Mouse (Mus musculus): Measurements from ENCODE around the gene Amy1. TPM values are rescaled to one million over a fixed set of nuclear protein-coding genes. Genes with fewer than 3 reads are reported as not detected.

The Amy1 gene
- total RNA-seq, 1 experiment: 0.49 TPM

DNA sequence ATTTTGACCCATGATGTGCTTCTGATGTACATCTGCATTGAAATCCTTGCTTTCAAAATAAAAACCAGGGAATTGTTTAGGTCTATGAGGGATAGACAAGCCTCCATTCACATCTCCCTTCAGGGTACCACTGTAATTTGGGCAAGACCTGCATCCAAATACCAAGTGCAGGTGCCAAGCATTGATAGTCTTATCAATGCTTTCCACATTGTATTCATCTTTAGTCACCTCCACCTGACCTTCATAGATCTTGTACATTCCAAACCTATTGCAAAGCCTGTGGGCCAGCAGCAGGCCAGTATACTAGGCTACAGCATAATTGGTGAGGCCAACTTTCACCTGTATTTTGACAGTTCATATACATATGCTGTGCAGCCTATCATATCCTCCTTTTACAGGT is 25.1 kb upstream of the Amy1 start:
- TF ChIP-seq ZC3H11A (IDR thresholded peaks at IDR 0.05; ENCODE audit: borderline replicate concordance, low read depth, low read length) (no peak), HCFC1 (IDR thresholded peaks at IDR 0.05; ENCODE audit: borderline replicate concordance, insufficient read depth, low read length) (no peak), MAFK (IDR thresholded peaks at IDR 0.05; ENCODE audit: insufficient read depth, low read depth, low read length) (no peak), ZNF384 (IDR thresholded peaks at IDR 0.05; ENCODE audit: low read depth, low read length) (no peak), CHD2 (IDR thresholded peaks at IDR 0.05; ENCODE audit: low read depth, low read length) (no peak)
- in situ Hi-C loops (cut with MboI; ENCODE audit: low sequenced_read_pairs in 2 of 2, unreplicated experiment in 2 of 2): no loop called here
- no peak for DNase-seq (ENCODE audit: low read depth, low spot score)
- H3K9me3 ChIP-seq (ENCODE audit: control insufficient read depth, insufficient read depth, low read depth, low read length): no peaks in the 10 kb centered on the region
- no peaks in the 10 kb centered on the region; the same call in 1 of the 2 replicates for H3K36me3 ChIP-seq (ENCODE audit: control insufficient read depth, insufficient read depth, low read length, poor library complexity, severe bottlenecking)
- H3K4me3 ChIP-seq (ENCODE audit: insufficient read depth in 1 of 2, low read depth in 1 of 2, low read length in 2 of 2, poor library complexity in 1 of 2, severe bottlenecking in 1 of 2): no peak overlapping the region
- no peak overlapping the region for H3K27ac ChIP-seq (ENCODE audit: insufficient read depth, low read depth, low read length, poor library complexity, severe bottlenecking)
- peaks cover 0 to 2% of the 10 kb centered on the region in 2 experiments; a peak in 1 of 4 replicates for H3K4me1 ChIP-seq (ENCODE audit: control insufficient read depth in 2 of 2, insufficient read depth in 2 of 2, low read length in 2 of 2, poor library complexity in 1 of 2)
- H3K9ac ChIP-seq (ENCODE audit: insufficient read depth, low read depth, low read length, poor library complexity, severe bottlenecking): no peak overlapping the region

DNA sequence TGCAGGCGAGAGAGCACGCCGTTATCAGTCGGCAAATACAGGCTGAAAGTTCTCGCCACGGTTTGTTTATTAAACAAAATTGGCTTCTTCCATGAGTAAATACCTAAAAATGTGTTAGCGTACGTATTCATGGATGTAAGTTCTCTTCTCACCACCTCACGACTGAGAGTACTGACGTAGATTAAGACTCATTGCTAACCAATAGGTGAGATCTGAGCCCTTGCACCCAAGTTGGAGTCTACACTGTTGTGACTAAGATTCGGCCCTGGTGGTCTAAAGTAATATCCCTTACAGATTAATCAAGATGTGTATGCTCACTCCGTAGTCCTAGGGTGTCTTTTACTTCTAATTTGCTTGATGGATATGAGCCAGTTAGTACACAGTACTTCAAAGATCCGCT is 24.1 kb upstream of the Amy1 start:
- peaks cover 0 to 2% of the 10 kb centered on the region in 2 experiments; a peak in 1 of 4 replicates for H3K4me1 ChIP-seq (ENCODE audit: control insufficient read depth in 2 of 2, insufficient read depth in 2 of 2, low read length in 2 of 2, poor library complexity in 1 of 2)
- no peak for DNase-seq (ENCODE audit: low read depth, low spot score)
- no peak for TF ChIP-seq ZC3H11A (IDR thresholded peaks at IDR 0.05; ENCODE audit: borderline replicate concordance, low read depth, low read length)
- TF ChIP-seq ZNF384 (IDR thresholded peaks at IDR 0.05; ENCODE audit: low read depth, low read length): no peak
- no peak for TF ChIP-seq CHD2 (IDR thresholded peaks at IDR 0.05; ENCODE audit: low read depth, low read length)
- no peak for TF ChIP-seq MAFK (IDR thresholded peaks at IDR 0.05; ENCODE audit: insufficient read depth, low read depth, low read length)
- no peak for TF ChIP-seq HCFC1 (IDR thresholded peaks at IDR 0.05; ENCODE audit: borderline replicate concordance, insufficient read depth, low read length)
- no peaks in the 10 kb centered on the region for H3K9me3 ChIP-seq (ENCODE audit: control insufficient read depth, insufficient read depth, low read depth, low read length)
- peak overlapping the region; percentile 93 for H3K9ac ChIP-seq (ENCODE audit: insufficient read depth, low read depth, low read length, poor library complexity, severe bottlenecking)
- in situ Hi-C loops (cut with MboI; ENCODE audit: low sequenced_read_pairs in 2 of 2, unreplicated experiment in 2 of 2): no loop called here
- peak overlapping the region; percentile 88 to 99 for H3K4me3 ChIP-seq (ENCODE audit: insufficient read depth in 1 of 2, low read depth in 1 of 2, low read length in 2 of 2, poor library complexity in 1 of 2, severe bottlenecking in 1 of 2)
- no peaks in the 10 kb centered on the region; the same call in 1 of the 2 replicates for H3K36me3 ChIP-seq (ENCODE audit: control insufficient read depth, insufficient read depth, low read length, poor library complexity, severe bottlenecking)
- H3K27ac ChIP-seq (ENCODE audit: insufficient read depth, low read depth, low read length, poor library complexity, severe bottlenecking): peak overlapping the region; percentile 68

DNA sequence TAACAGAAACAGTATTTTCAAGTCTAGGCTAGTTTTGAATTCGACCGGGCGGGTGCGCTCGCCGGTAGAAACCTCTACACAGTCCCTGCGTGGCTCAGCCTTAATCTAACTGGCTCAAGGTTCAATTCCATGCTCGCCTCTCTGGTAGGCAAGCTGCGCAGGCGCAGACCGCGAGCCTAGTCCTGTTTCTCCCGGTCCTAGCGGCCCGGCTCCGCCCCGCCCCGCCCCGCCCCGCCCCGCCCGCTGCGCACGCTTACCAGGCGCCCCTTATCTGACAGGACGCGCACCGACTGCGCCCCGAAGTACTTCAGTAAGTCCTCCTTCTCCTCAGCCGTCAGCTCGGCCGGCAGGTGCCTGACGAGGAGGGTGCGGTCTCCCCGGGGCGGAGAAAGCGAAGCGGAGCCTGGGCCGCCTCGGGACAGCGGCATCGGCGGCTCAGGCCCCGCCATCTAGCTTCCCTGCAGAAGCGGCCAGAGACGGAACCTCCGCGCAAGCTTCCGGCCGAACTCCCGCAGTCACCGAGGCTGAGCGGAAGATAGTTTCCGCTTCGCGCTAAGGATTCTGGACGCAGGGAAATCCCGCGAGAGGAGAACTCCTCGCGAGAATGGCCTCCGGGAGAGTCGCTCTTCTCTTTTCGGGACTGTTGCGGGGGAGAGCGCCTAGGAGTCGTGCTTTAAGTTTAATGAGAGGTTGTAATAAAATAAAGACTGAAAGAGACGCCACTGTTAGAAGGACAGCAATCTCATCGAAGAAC is 23.3 kb upstream of the Amy1 start, which contains the start of gene Rnpc3:
Gene Rnpc3, minus strand, starts transcription at position 544 of the 754 bp plus-strand sequence.
- peaks cover 0 to 2% of the 10 kb centered on the region in 2 experiments; a peak in 1 of 4 replicates for H3K4me1 ChIP-seq (ENCODE audit: control insufficient read depth in 2 of 2, insufficient read depth in 2 of 2, low read length in 2 of 2, poor library complexity in 1 of 2)
- in situ Hi-C loops (cut with MboI; ENCODE audit: low sequenced_read_pairs in 2 of 2, unreplicated experiment in 2 of 2): no loop called here
- no peaks in the 10 kb centered on the region; the same call in 1 of the 2 replicates for H3K36me3 ChIP-seq (ENCODE audit: control insufficient read depth, insufficient read depth, low read length, poor library complexity, severe bottlenecking)
- peak within 1 kb of the TSS; percentile 88 to 99 for H3K4me3 ChIP-seq (ENCODE audit: insufficient read depth in 1 of 2, low read depth in 1 of 2, low read length in 2 of 2, poor library complexity in 1 of 2, severe bottlenecking in 1 of 2)
- peak within 1 kb of the TSS; percentile 100 for H3K9ac ChIP-seq (ENCODE audit: insufficient read depth, low read depth, low read length, poor library complexity, severe bottlenecking)
- H3K27ac ChIP-seq (ENCODE audit: insufficient read depth, low read depth, low read length, poor library complexity, severe bottlenecking): peak within 1 kb of the TSS; percentile 100
- no peaks in the 10 kb centered on the region for H3K9me3 ChIP-seq (ENCODE audit: control insufficient read depth, insufficient read depth, low read depth, low read length)
- DNase-seq (ENCODE audit: low read depth, low spot score): peak; percentile 97
- no peak for TF ChIP-seq ZC3H11A (IDR thresholded peaks at IDR 0.05; ENCODE audit: borderline replicate concordance, low read depth, low read length)
- TF ChIP-seq ZNF384 (IDR thresholded peaks at IDR 0.05; ENCODE audit: low read depth, low read length): no peak
- TF ChIP-seq CHD2 (IDR thresholded peaks at IDR 0.05; ENCODE audit: low read depth, low read length): peak; percentile 99
- TF ChIP-seq HCFC1 (IDR thresholded peaks at IDR 0.05; ENCODE audit: borderline replicate concordance, insufficient read depth, low read length): peak; percentile 72
- TF ChIP-seq MAFK (IDR thresholded peaks at IDR 0.05; ENCODE audit: insufficient read depth, low read depth, low read length): no peak

DNA sequence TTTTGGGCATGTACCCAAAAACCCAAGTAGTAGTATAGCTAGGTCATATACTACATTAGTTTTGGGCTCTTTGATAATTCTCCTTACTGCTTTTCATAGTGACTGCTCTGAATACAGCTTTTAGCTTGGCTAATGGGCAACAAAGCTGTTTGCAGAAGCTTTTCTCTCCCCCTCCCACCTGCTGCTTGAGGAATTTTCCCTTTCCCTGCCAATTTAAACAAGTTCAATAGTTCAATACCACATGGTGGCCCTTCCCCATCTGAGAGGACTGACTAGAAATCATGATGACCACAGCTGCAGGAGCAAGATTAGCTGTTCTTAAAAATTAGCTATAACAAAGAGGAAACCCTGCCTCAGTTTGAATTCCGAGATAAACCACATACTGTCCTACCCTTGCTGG is 15.7 kb downstream of the Amy1 start:
- Histone ChIP-seq H3K4me1 (ENCODE audit: control insufficient read depth in 2 of 2, insufficient read depth in 2 of 2, low read length in 2 of 2, poor library complexity in 1 of 2) (no peaks in the 10 kb centered on the region), H3K9ac (ENCODE audit: insufficient read depth, low read depth, low read length, poor library complexity, severe bottlenecking) (no peak overlapping the region), H3K36me3 (ENCODE audit: control insufficient read depth, insufficient read depth, low read length, poor library complexity, severe bottlenecking) (no peaks in the 10 kb centered on the region), H3K4me3 (ENCODE audit: insufficient read depth in 1 of 2, low read depth in 1 of 2, low read length in 2 of 2, poor library complexity in 1 of 2, severe bottlenecking in 1 of 2) (no peak overlapping the region), H3K9me3 (ENCODE audit: control insufficient read depth, insufficient read depth, low read depth, low read length) (no peaks in the 10 kb centered on the region), H3K27ac (ENCODE audit: insufficient read depth, low read depth, low read length, poor library complexity, severe bottlenecking) (no peak overlapping the region)
- no peak for DNase-seq (ENCODE audit: low read depth, low spot score)
- no peak for TF ChIP-seq ZNF384 (IDR thresholded peaks at IDR 0.05; ENCODE audit: low read depth, low read length)
- TF ChIP-seq MAFK (IDR thresholded peaks at IDR 0.05; ENCODE audit: insufficient read depth, low read depth, low read length): no peak
- TF ChIP-seq ZC3H11A (IDR thresholded peaks at IDR 0.05; ENCODE audit: borderline replicate concordance, low read depth, low read length): no peak
- TF ChIP-seq CHD2 (IDR thresholded peaks at IDR 0.05; ENCODE audit: low read depth, low read length): no peak
- no peak for TF ChIP-seq HCFC1 (IDR thresholded peaks at IDR 0.05; ENCODE audit: borderline replicate concordance, insufficient read depth, low read length)
- in situ Hi-C loops (cut with MboI; ENCODE audit: low sequenced_read_pairs in 2 of 2, unreplicated experiment in 2 of 2): no loop called here

All from ES-E14 (cell line).